Mouse (Mus musculus) cerebellum, adult 2 months (tissue): ENCODE measurements at regions not wholly inside any gene's neighbourhood (a gene's known extent, or its start where the extent isn't known, plus 50 kb on each side); places are given as distances from the start of the nearest gene placed in this dataset.
A peak's percentile ranks its signal among the peaks of the same experiment; 100 is the strongest.

Experiments used
- DNase-seq, 2 experiments: peaks; one replicate each; pipeline ENCODE4 v3.0.0; 2021
- H3K27ac ChIP-seq: fragments of 200-500 bp; 2 replicates; pipeline ENCODE4 v1.5.1; 2012; ENCODE audit warnings: low read length, control low read depth, inconsistent platforms; ENCODE audit not compliant: insufficient read depth
- H3K27me3 ChIP-seq: fragments of 200-500 bp; 2 replicates; pipeline ENCODE4 v1.6.1; 2012; ENCODE audit warnings: inconsistent platforms, mild to moderate bottlenecking, low read length, moderate library complexity; ENCODE audit not compliant: control insufficient read depth, insufficient read depth
- H3K4me1 ChIP-seq: fragments of 200-500 bp; 2 replicates; pipeline ENCODE4 v1.6.1; 2011; ENCODE audit warnings: low read length; ENCODE audit not compliant: control insufficient read depth, insufficient read depth
- H3K4me3 ChIP-seq: fragments of 200-500 bp; replicated peaks from 2 replicates; pipeline ENCODE3; 2011; ENCODE audit warnings: mild to moderate bottlenecking, low read depth, low read length, control low read depth; ENCODE audit not compliant: insufficient read depth
- CTCF ChIP-seq: fragments of 200-500 bp; IDR thresholded peaks from 2 replicates; pipeline ENCODE4 v1.5.1; 2011; ENCODE audit warnings: low read depth, mild to moderate bottlenecking, control low read depth, low read length, moderate library complexity, borderline replicate concordance; ENCODE audit not compliant: insufficient read depth
- POLR2A ChIP-seq: fragments of 200-500 bp; IDR thresholded peaks from 2 replicates; pipeline ENCODE4 v1.6.1; 2011; ENCODE audit warnings: low read length, control low read depth, borderline replicate concordance; ENCODE audit not compliant: insufficient read depth
- WGBS: fragments of 180-500 bp; shearing (Covaris S2); methylation state at CpG from one replicate; pipeline ENCODE4 v1.1.7; 2018; 5-methylcytosine and 5-hydroxymethylcytosine counted together

DNA sequence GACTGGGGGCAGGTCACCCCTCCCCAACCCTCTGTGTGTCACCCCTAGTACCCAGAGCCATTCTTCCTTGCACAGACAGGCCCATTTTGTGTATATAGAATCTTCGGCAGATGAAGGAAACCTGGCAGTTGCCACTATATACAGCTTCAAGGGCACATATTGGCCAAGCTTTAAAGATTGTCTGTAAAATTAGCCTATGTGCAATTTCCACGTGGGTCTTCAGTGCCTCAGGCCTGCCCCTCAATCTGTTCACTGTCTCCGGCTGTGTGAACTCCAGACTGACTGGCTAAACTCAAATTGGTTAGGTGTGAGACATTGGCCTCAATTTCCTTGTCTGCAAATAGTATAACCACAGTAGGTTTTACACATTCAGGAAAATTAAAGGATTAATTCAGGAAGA is 130.9 kb upstream of the Kdm8 start:
- Histone ChIP-seq H3K4me3 (no peak overlapping the region), H3K27me3 (no peaks in the 10 kb centered on the region), H3K27ac (no peak overlapping the region), H3K4me1 (peaks cover 11% of the 10 kb centered on the region)
- TF ChIP-seq CTCF (no peak), POLR2A (no peak)
- DNase-seq, result no peak
- 75% methylated on average over 3 of the region's 3 CpGs for WGBS

DNA sequence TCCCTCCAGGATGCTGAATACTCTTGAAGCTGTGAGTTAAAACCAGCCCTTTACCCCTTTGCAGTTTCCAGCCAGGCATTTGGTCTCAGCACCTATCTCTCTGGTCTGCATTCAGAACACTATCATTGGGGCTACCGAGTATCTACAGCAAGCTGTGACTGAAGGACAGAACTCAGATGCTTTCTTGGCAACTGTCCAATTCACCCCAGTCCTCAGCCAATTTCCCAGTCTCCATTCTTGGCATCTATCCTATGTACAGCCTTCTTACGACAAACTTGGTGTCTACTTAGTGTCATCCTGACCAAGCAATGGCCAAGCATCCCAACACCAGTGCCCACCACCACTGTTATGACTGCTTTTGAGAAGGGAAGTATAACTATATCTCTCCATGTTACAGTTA is 109.7 kb upstream of the Kdm8 start:
- Histone ChIP-seq H3K4me1 (peaks cover 7% of the 10 kb centered on the region; the same call in 1 of the 2 replicates), H3K4me3 (no peak overlapping the region), H3K27me3 (no peaks in the 10 kb centered on the region), H3K27ac (no peak overlapping the region)
- no peak for TF ChIP-seq POLR2A
- TF ChIP-seq CTCF, result no peak
- DNase-seq, result peak in 1 of 2 experiments; percentile 9
- 22% methylated on average over 2 of the region's 2 CpGs for WGBS

DNA sequence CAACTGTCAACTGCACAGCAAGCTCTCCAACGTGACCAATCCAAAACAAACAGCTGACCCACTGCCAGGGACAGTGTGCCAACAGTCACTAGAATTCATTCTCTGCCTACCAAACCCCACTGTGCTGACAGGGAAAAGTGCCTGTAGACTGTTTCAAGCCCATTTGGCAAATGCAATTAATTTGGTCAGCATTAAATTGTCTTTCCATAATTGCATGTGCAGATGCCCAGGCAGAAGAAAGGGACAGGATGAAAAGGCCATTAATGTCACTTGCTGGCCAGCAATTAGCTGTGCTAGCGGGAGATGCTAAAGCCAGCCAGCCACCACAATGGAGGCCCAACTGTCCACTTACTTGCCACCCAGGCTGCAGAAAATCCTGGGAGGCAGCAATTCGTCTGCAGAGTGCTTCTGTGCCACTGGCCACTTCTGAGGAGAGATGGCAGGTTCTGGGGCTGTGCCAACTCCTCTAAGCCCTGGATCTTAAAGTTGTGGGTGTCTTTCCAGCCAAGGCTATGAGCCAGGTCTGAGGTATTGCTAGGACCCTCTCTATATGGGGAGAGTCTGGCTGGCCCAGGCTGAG is 108.8 kb upstream of the Kdm8 start:
- DNase-seq, result peak; percentile 53 to 76
- peaks cover 7% of the 10 kb centered on the region; the same call in 1 of the 2 replicates for H3K4me1 ChIP-seq
- no peak for TF ChIP-seq CTCF
- TF ChIP-seq POLR2A, result no peak
- H3K4me3 ChIP-seq, result no peak overlapping the region
- H3K27me3 ChIP-seq, result no peaks in the 10 kb centered on the region; the same call in 1 of the 2 replicates
- no peak overlapping the region for H3K27ac ChIP-seq
- 3% methylated on average over 3 of the region's 3 CpGs for WGBS

DNA sequence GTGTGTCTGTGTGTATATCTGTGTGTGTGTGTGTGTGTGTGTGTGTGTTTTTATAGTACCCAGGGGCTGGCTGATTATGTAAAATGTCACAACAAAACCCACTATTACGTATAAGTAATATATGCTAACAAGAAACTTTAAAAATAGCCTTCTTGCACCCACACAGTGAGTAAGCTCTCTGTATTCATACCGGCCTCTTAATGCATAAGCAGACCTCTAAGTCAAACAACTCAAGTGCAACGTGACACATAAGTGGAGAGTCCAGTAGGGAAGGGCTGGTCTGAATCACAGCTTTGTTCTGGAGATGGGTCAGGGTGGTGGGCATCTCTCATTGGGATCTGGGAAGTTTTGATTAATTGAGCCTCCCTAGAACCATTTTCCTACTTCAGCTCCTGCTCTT is 107.7 kb upstream of the Kdm8 start:
- no peaks in the 10 kb centered on the region; the same call in 1 of the 2 replicates for H3K27me3 ChIP-seq
- no peak overlapping the region for H3K4me3 ChIP-seq
- TF ChIP-seq POLR2A, result no peak
- H3K4me1 ChIP-seq, result peaks cover 7% of the 10 kb centered on the region; the same call in 1 of the 2 replicates
- DNase-seq, result no peak
- WGBS, result 93% methylated on average over 3 of the region's 3 CpGs
- H3K27ac ChIP-seq, result no peak overlapping the region

DNA sequence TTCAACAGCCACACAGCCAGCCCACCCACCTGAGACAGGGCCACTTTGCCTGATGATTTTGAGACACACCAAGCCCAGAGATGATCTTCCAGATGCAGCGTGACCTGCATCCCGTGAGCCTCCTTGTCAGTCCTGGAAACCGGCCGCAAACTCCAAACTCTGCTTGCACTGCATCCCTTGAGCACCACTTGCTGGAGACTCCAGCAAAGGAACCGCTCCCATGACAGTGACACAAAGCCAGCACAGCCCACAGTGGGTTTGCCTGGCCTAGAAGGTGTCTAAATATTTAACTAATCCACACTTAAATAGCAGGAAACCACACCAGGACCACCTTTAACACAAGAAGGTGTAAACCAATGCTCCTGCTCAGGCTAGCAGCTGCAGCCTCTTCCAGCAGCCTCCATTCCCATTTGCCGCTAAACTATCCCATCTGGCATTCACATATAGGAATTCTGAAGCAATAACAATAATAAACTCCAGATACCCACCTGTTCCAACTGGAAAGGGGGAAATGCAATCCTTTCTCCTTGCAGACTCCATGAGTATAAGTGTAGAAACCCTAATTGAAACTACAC is 106.2 kb upstream of the Kdm8 start:
- TF ChIP-seq POLR2A (no peak), CTCF (no peak)
- Histone ChIP-seq H3K4me3 (no peak overlapping the region), H3K27ac (no peak overlapping the region), H3K4me1 (peaks cover 7% of the 10 kb centered on the region; the same call in 1 of the 2 replicates), H3K27me3 (no peaks in the 10 kb centered on the region; the same call in 1 of the 2 replicates)
- 85% methylated on average over 6 of the region's 6 CpGs for WGBS
- no peak for DNase-seq

DNA sequence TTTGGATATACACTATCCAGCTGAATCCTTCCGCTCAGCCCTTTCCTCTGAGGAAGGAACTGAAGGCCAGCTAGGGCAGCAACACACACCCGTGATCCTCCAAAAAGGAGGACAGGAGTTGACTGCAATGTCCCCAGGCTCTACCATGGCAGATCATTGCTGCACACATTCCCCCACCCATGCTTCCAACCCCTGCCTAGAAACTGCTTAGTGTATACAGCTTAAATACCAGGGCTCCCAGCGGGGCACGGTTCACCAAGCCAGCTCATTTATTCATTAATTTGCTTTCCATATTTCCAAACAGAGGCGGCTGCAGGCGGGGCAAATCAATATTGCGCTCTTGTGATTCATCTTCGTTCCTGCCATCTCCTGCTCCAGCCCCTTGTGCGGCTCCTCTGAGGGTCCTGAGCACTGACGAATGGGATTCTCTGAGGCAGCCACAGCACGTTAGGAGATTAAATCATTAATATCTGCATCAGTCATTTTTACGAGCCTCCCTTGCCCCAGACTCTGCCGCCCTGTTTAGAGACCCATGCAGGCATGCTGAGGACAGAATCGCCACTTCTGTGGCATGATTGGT is 104.1 kb upstream of the Kdm8 start:
- WGBS, result 70% methylated on average over 14 of the region's 14 CpGs
- DNase-seq, result no peak
- H3K27ac ChIP-seq, result no peak overlapping the region

DNA sequence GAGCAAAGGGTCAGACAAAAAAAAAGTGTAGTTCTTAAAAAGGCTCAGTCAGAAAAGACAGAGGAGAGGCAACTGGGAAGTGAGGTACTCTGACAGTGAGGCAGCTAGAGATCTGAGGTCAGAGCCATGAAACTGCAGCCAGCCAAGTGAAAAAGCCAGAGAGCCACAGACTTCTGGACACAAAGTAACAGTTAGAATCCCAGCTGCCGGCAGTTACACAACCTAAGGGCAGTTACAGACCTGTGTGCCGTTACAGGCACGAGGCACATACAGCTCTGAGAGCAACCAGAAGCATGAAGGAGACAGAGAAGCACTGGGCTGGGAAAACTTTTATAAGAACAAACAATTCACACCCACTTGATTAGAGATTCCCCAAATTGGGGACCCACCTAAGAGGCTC is 94.9 kb upstream of the Kdm8 start:
- no peak for DNase-seq
- Histone ChIP-seq H3K4me3 (no peak overlapping the region), H3K27me3 (peaks cover 2% of the 10 kb centered on the region; the same call in 1 of the 2 replicates), H3K4me1 (no peaks in the 10 kb centered on the region), H3K27ac (no peak overlapping the region)
- 61% methylated on average over 3 of the region's 3 CpGs for WGBS
- no peak for TF ChIP-seq CTCF
- TF ChIP-seq POLR2A, result no peak

More for the DNA sequence above, 104.1 kb upstream of the Kdm8 start:
- no peak for TF ChIP-seq POLR2A
- no peak for TF ChIP-seq CTCF
- Histone ChIP-seq H3K4me1 (peaks cover under 1% of the 10 kb centered on the region; the same call in 1 of the 2 replicates), H3K27me3 (no peaks in the 10 kb centered on the region; the same call in 1 of the 2 replicates), H3K4me3 (no peak overlapping the region)

DNA sequence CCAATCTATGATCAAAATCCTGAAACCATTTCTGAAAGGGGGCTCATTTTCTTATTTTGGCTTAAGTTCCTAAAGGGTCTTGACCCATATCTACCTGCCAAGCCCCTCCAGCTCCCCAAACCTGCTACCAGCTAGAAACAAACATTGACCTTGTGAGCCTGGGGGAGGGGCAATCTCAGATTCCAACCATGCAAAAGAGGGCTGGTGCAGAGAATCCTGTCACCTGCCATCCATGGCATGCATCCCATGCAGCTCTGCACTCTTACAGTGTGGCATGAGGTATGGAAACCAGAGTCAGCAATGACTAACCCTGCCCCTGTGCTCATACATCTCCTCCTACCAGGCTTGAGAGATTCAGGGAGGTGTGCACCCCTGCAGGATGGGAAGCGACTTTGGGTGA is 90.3 kb upstream of the Kdm8 start:
- Histone ChIP-seq H3K27ac (no peak overlapping the region), H3K27me3 (peaks cover 2% of the 10 kb centered on the region; the same call in 1 of the 2 replicates), H3K4me3 (no peak overlapping the region), H3K4me1 (no peaks in the 10 kb centered on the region)
- WGBS, result 77% methylated on average over 1 of the region's 1 CpGs
- no peak for DNase-seq
- TF ChIP-seq POLR2A (no peak), CTCF (no peak)
